Mouse (Mus musculus) intestine, postnatal 0 days (tissue): ENCODE data around the gene Defb25. TPM values are rescaled to one million over a fixed set of nuclear protein-coding genes. Genes with fewer than 3 reads are reported as not detected.

Experiments used
- ATAC-seq: fragments of 200-750 bp; cut with Nextera tagmentation; 2 replicates; pipeline ENCODE4 v1.8.0; 2017; ENCODE audit warnings: mild to moderate bottlenecking, moderate TSS enrichment, moderate library complexity
- H3K27ac ChIP-seq: fragments of 300-500 bp; sonication (generic); 2 replicates; pipeline ENCODE4 v1.5.1; 2014; ENCODE audit warnings: mild to moderate bottlenecking, low read depth, low read length, moderate library complexity
- H3K27me3 ChIP-seq: fragments of 300-500 bp; sonication (generic); replicated peaks from 2 replicates; pipeline ENCODE4 v1.6.1; 2014; ENCODE audit warnings: low read length, mixed read lengths; ENCODE audit not compliant: control insufficient read depth, insufficient read depth
- H3K36me3 ChIP-seq: fragments of 300-500 bp; sonication (generic); 2 replicates; pipeline ENCODE4 v1.6.1; 2014; ENCODE audit warnings: mild to moderate bottlenecking, moderate library complexity; ENCODE audit not compliant: control insufficient read depth, insufficient read depth
- H3K4me1 ChIP-seq: fragments of 300-500 bp; sonication (generic); replicated peaks from 2 replicates; pipeline ENCODE4 v1.6.1; 2014; ENCODE audit warnings: antibody characterized with exemption, low read length, mixed read lengths; ENCODE audit not compliant: control insufficient read depth, insufficient read depth
- H3K4me2 ChIP-seq: fragments of 300-500 bp; sonication (generic); replicated peaks from 2 replicates; pipeline ENCODE4 v1.6.1; 2014; ENCODE audit warnings: low read depth, mild to moderate bottlenecking, moderate library complexity
- H3K4me3 ChIP-seq: fragments of 300-500 bp; sonication (generic); 2 replicates; pipeline ENCODE4 v1.5.1; 2014; ENCODE audit warnings: low read depth, low read length
- H3K9ac ChIP-seq: fragments of 300-500 bp; sonication (generic); 2 replicates; pipeline ENCODE4 v1.6.1; 2014; ENCODE audit warnings: mild to moderate bottlenecking, low read depth, low read length
- H3K9me3 ChIP-seq: fragments of 300-500 bp; sonication (generic); 2 replicates; pipeline ENCODE4 v1.6.1; 2016; ENCODE audit warnings: mixed run types; ENCODE audit not compliant: control insufficient read depth
- CTCF ChIP-seq: sonication (generic); IDR thresholded peaks from 2 replicates; pipeline ENCODE4 v1.5.1; 2016; ENCODE audit warnings: low read depth, mild to moderate bottlenecking, control low read depth, antibody characterized with exemption, moderate library complexity
- WGBS: fragments of 180-500 bp; shearing (Covaris S2); extraction: QIAGEN DNeasy Blood & Tissue Kit; methylation state at CpG from one replicate; pipeline ENCODE4 v1.1.7; 2014; 5-methylcytosine and 5-hydroxymethylcytosine counted together
- polyA plus RNA-seq: library from polyadenylated mRNA; unstranded; fragments of >200 nt; fragmentation: Nextera tagmentation; extraction: Ambion mirVana; gene quantifications from 2 replicates; pipeline ENCODE4 v1.2.1, GENCODE M21; 2015

Gene Defb25
- polyA plus RNA-seq, 1 experiment from 2014 or later, result 0.72 TPM

GRCm38 (mm10) chr2:152620367-152621134, 2.3 kb downstream of the Defb25 start:
- Histone ChIP-seq H3K27ac (no peak overlapping the region), H3K36me3 (no peaks in the 10 kb centered on the region), H3K4me3 (no peak overlapping the region), H3K27me3 (0 out of 2 replicates have a peak, but pooled peaks cover under 1% of the 10 kb centered on the region), H3K4me2 (no peak overlapping the region), H3K9me3 (no peaks in the 10 kb centered on the region), H3K9ac (no peak overlapping the region), H3K4me1 (no peaks in the 10 kb centered on the region)
- no peak for ATAC-seq
- TF ChIP-seq CTCF, result no peak
- 66% methylated on average over 9 of the region's 9 CpGs for WGBS

- Histone ChIP-seq H3K36me3 (no peaks in the 10 kb centered on the region), H3K4me1 (no peaks in the 10 kb centered on the region), H3K27me3 (no peaks in the 10 kb centered on the region), H3K9me3 (no peaks in the 10 kb centered on the region), H3K4me2 (no peak overlapping the region), H3K4me3 (no peak overlapping the region), H3K27ac (no peak overlapping the region), H3K9ac (no peak overlapping the region)
- ATAC-seq, result no peak
- WGBS, result 61% methylated on average over 5 of the region's 5 CpGs
- TF ChIP-seq CTCF, result peak; percentile 59
Measured at GRCm38 (mm10) chr2:152617374-152617773, 5.5 kb downstream of the Defb25 start.

GRCm38 (mm10) chr2:152616470-152616869, 6.4 kb downstream of the Defb25 start:
- no peak for ATAC-seq
- no peaks in the 10 kb centered on the region for H3K27me3 ChIP-seq
- no peaks in the 10 kb centered on the region for H3K36me3 ChIP-seq
- 70% methylated on average over 6 of the region's 6 CpGs for WGBS
- H3K4me2 ChIP-seq, result no peak overlapping the region
- no peaks in the 10 kb centered on the region for H3K4me1 ChIP-seq
- no peak overlapping the region for H3K4me3 ChIP-seq
- no peak overlapping the region for H3K27ac ChIP-seq
- H3K9me3 ChIP-seq, result no peaks in the 10 kb centered on the region
- TF ChIP-seq CTCF, result no peak
- H3K9ac ChIP-seq, result no peak overlapping the region

- 16% methylated on average over 7 of the region's 7 CpGs for WGBS
- no peaks in the 10 kb centered on the region for H3K27me3 ChIP-seq
Measured at GRCm38 (mm10) chr2:152615563-152615962, 7.3 kb downstream of the Defb25 start.

GRCm38 (mm10) chr2:152612193-152612592, 10.7 kb downstream of the Defb25 start:
- Histone ChIP-seq H3K27me3 (no peaks in the 10 kb centered on the region), H3K4me1 (no peaks in the 10 kb centered on the region), H3K27ac (no peak overlapping the region), H3K4me2 (no peak overlapping the region), H3K36me3 (no peaks in the 10 kb centered on the region), H3K4me3 (no peak overlapping the region), H3K9me3 (no peaks in the 10 kb centered on the region), H3K9ac (no peak overlapping the region)
- no peak for ATAC-seq
- 42% methylated on average over 8 of the region's 8 CpGs for WGBS
- no peak for TF ChIP-seq CTCF

More at GRCm38 (mm10) chr2:152615563-152615962, 7.3 kb downstream of the Defb25 start:
- ATAC-seq, result peak; percentile 33; the same call in 1 of the 2 replicates
- Histone ChIP-seq H3K27ac (no peak overlapping the region), H3K9me3 (no peaks in the 10 kb centered on the region), H3K4me2 (no peak overlapping the region), H3K4me1 (no peaks in the 10 kb centered on the region), H3K4me3 (no peak overlapping the region), H3K9ac (no peak overlapping the region), H3K36me3 (no peaks in the 10 kb centered on the region)
- TF ChIP-seq CTCF, result peak; percentile 95

- Histone ChIP-seq H3K4me2 (no peak overlapping the region), H3K4me3 (no peak overlapping the region), H3K9ac (no peak overlapping the region), H3K27ac (no peak overlapping the region), H3K36me3 (no peaks in the 10 kb centered on the region), H3K27me3 (no peaks in the 10 kb centered on the region), H3K9me3 (no peaks in the 10 kb centered on the region), H3K4me1 (no peaks in the 10 kb centered on the region)
- 0 out of 2 replicates have a peak, but pooled peaks have one; percentile 6 for TF ChIP-seq CTCF
- WGBS, result 100% methylated on average over 1 of the region's 1 CpGs
- no peak for ATAC-seq
Measured at GRCm38 (mm10) chr2:152608719-152609118, 14.1 kb downstream of the Defb25 start.
